Mouse (Mus musculus) layer of hippocampus, postnatal 10 days (tissue): ENCODE measurements around the gene Acsf2. TPM values are rescaled to one million over a fixed set of nuclear protein-coding genes. Genes with fewer than 3 reads are reported as not detected.
"Not testable (repeated sequence)": the region's sequence is repeated elsewhere in the genome, so short reads cannot be mapped to it uniquely, and the experiment has no call there.

ENCODE experiments used
- DNase-seq, 2 experiments: peaks; one replicate each; pipeline ENCODE4 v3.0.0; 2021; ENCODE audit warnings: low spot score in 2 of 2
- long read RNA-seq: library from polyadenylated mRNA; stranded (forward); transcript quantifications from one replicate; pipeline ENCODE4 v2.0.0, GENCODE M21; 2023
- total RNA-seq, 2 experiments: library from RNA; stranded (reverse); gene quantifications; 2 replicates each; pipeline ENCODE4 v1.2.3; 2021

The Acsf2 gene
- 10 to 100 TPM; 21.2 to 21.6 TPM for total RNA-seq
- long read RNA-seq, partial matches to known transcripts: 8 of 11 reads
- long read RNA-seq, other reads (novel, unspliced or antisense): 0 of 11 reads

GRCm38 (mm10) chr11:94601321-94602281 is at the start of gene Acsf2:
Gene Acsf2 (minus strand): TSS chr11:94601871.
- DNase-seq: peak; percentile 51 to 64

GRCm38 (mm10) chr11:94651241-94651640 is 49.6 kb upstream of the Acsf2 start:
- DNase-seq: not testable (repeated sequence)

GRCm38 (mm10) chr11:94646457-94646856 is 44.8 kb upstream of the Acsf2 start:
- no peak for DNase-seq

- DNase-seq: no peak
Observed at GRCm38 (mm10) chr11:94644461-94645219, 43.0 kb upstream of the Acsf2 start.

- DNase-seq: no peak
Observed at GRCm38 (mm10) chr11:94634431-94634830, 32.8 kb upstream of the Acsf2 start.

- DNase-seq: no peak
Observed at GRCm38 (mm10) chr11:94632988-94633387, 31.3 kb upstream of the Acsf2 start.

GRCm38 (mm10) chr11:94631969-94632368 is 30.3 kb upstream of the Acsf2 start:
- no peak for DNase-seq

GRCm38 (mm10) chr11:94630199-94631011 is 28.7 kb upstream of the Acsf2 start:
- peak; percentile 40 to 43 for DNase-seq

GRCm38 (mm10) chr11:94629884-94630198 is 28.2 kb upstream of the Acsf2 start:
- no peak for DNase-seq

- DNase-seq: peak; percentile 98
Observed at GRCm38 (mm10) chr11:94629199-94629883, 27.7 kb upstream of the Acsf2 start, which contains the start of gene Lrrc59. Gene Lrrc59 (plus strand): TSS chr11:94629767.

GRCm38 (mm10) chr11:94622162-94622561 is 20.5 kb upstream of the Acsf2 start:
- no peak for DNase-seq

- DNase-seq: no peak
Observed at GRCm38 (mm10) chr11:94621458-94621852, 19.8 kb upstream of the Acsf2 start.

- DNase-seq: no peak
Observed at GRCm38 (mm10) chr11:94620766-94621457, 19.2 kb upstream of the Acsf2 start.

GRCm38 (mm10) chr11:94617646-94618045 is 16.0 kb upstream of the Acsf2 start:
- no peak for DNase-seq

GRCm38 (mm10) chr11:94615494-94615893 is 13.8 kb upstream of the Acsf2 start:
- no peak for DNase-seq

GRCm38 (mm10) chr11:94614603-94615002 is 12.9 kb upstream of the Acsf2 start:
- DNase-seq: no peak

GRCm38 (mm10) chr11:94610744-94611740 is 9.4 kb upstream of the Acsf2 start:
- no peak for DNase-seq

GRCm38 (mm10) chr11:94602356-94602955 is 785 bp upstream of the Acsf2 start:
- no peak for DNase-seq
